Mouse (Mus musculus) B cell, adult 2 months (primary cell): Measurements from ENCODE around the gene Sp2.

Experiments
- DNase-seq, 2 experiments: peaks; one replicate each; pipeline ENCODE4 v3.0.0; 2022

Sp2 gene

GRCm38 (mm10) chr11:96906431-96907161 lies 76.2 kb downstream of the Sp2 start:
- no peak for DNase-seq
